Mouse (Mus musculus): ENCODE data around the gene Alpl.

DNA sequence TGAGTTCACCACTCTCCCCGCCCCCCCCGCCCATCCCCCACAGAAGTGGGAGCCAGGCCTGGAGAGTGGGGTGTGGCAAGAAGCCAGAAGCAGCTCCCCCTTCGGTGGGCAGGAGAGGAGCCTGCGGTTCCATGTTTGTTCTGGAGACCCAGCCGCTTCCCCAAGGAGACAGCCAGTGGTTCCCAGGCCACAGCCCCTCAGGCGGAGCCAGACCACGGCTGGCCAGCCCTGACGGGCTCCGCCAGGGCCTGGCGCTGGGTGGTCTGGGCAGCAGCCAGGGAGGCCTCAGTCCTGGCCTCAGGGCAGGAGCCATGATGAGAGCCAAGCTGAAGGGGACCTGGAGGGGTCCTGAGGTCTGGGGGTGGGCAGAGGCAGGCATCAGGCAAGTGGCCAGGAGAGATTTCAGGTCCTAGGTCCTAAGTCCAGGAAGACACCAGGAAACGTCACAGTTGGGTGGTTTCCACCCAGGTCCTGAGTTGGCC lies 59.9 kb downstream of the Alpl start:
- TF ChIP-seq CTCF (IDR thresholded peaks at IDR 0.05; ENCODE audit: borderline replicate concordance, extremely low read depth, insufficient read depth, insufficient read length) (no peak), POLR2A (IDR thresholded peaks at IDR 0.05; ENCODE audit: borderline replicate concordance, extremely low read depth, insufficient read depth, insufficient read length, poor library complexity, severe bottlenecking) (no peak)
